Mouse (Mus musculus): ENCODE measurements around the gene Tmx2. TPM values are rescaled to one million over a fixed set of nuclear protein-coding genes. Genes with fewer than 3 reads are reported as not detected.

The Tmx2 gene
- polyA plus RNA-seq, 1 experiment from 2014 or later = 161 TPM

DNA sequence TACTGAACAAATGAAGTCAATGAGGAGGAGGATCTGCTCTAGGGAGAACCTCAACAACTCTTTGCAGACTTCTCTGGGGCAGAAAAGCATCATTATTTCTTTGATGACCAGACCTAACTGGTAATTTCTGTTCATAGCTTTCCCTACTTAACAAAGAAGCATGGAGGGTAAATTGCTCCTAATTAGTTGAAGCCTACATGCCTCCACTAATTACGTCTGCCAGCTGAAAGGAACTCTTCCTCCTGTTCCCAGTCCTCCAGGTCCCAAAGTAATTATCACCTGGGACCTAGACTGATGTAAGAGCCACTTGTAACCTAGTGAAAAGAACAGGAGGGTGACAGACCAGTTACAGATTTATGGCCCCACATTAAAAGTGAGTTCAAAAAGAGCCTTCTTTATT is 28.6 kb upstream of the Tmx2 start:
- Histone ChIP-seq H3K27ac (replicated peaks in 1 of 2; ENCODE audit: control insufficient read depth in 1 of 2, insufficient read depth in 1 of 2, low read depth in 2 of 2, low read length in 2 of 2) (no peak overlapping the region), H3K9ac (ENCODE audit: low read length) (no peak overlapping the region), H3K4me1 (ENCODE audit: control insufficient read depth in 2 of 2, insufficient read depth in 2 of 2, low read length in 2 of 2) (no peaks in the 10 kb centered on the region), H3K4me2 (ENCODE audit: low read length) (no peak overlapping the region), H3K36me3 (ENCODE audit: control insufficient read depth, insufficient read depth, low read length) (peaks cover 88% of the 10 kb centered on the region), H3K4me3 (ENCODE audit: control insufficient read depth in 1 of 2, insufficient read depth in 1 of 2, low read depth in 1 of 2, low read length in 2 of 2) (no peak overlapping the region), H3K9me3 (ENCODE audit: control insufficient read depth, low read length) (no peaks in the 10 kb centered on the region), H3K27me3 (ENCODE audit: control insufficient read depth, insufficient read depth, low read length) (no peaks in the 10 kb centered on the region)
- WGBS = 73% methylated on average over 1 of the region's 1 CpGs
- no peak for ATAC-seq (ENCODE audit: insufficient number of reproducible peaks, insufficient read depth, low FRiP score, low read depth)

DNA sequence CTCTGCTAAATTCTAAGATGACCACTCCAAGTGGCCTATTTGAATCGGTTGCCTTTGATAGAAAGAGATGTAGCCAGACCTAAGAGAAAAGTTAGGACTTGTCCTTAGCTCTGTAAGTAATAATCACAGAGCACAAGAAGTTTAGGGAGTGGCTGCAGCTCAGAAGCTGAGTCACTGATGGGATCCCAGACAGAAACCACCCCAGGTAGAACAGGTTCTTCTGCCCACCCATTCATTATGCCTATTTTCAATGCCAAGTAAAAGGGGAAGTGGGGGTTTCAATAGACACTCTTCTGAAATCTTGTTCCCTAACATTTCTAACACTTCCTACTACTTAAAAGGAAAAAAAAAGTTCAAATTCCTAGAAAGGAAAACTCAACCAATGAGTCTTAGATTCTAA is 26.4 kb upstream of the Tmx2 start:
- Histone ChIP-seq H3K27me3 (ENCODE audit: control insufficient read depth, insufficient read depth, low read length) (no peaks in the 10 kb centered on the region), H3K27ac (replicated peaks in 1 of 2; ENCODE audit: control insufficient read depth in 1 of 2, insufficient read depth in 1 of 2, low read depth in 2 of 2, low read length in 2 of 2) (no peak overlapping the region), H3K4me2 (ENCODE audit: low read length) (no peak overlapping the region), H3K9me3 (ENCODE audit: control insufficient read depth, low read length) (no peaks in the 10 kb centered on the region), H3K4me3 (ENCODE audit: control insufficient read depth in 1 of 2, insufficient read depth in 1 of 2, low read depth in 1 of 2, low read length in 2 of 2) (no peak overlapping the region), H3K36me3 (ENCODE audit: control insufficient read depth, insufficient read depth, low read length) (peaks cover 93% of the 10 kb centered on the region), H3K9ac (ENCODE audit: low read length) (no peak overlapping the region), H3K4me1 (ENCODE audit: control insufficient read depth in 2 of 2, insufficient read depth in 2 of 2, low read length in 2 of 2) (no peaks in the 10 kb centered on the region)
- WGBS = 88% methylated on average over 1 of the region's 1 CpGs
- ATAC-seq (ENCODE audit: insufficient number of reproducible peaks, insufficient read depth, low FRiP score, low read depth) = no peak

DNA sequence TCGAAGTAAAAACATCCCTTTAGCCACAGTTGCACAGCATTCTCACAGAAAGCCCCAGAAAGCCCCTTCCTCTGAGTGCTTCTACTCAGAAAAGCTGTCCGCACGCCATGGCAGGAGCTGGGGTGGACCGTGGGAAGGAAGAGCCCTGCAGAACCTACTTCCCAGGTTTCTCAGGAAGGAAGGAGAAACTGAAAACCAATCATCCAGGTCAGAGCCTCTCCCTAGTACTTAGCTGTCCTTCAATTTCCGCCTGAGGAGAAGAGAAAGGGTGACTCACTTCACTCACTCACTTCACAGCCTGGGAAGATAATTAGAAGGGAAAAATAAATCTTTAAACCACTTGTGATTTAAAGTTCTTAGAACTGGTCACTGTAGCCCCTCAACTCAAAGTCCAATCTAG is 25.4 kb upstream of the Tmx2 start:
- H3K4me2 ChIP-seq (ENCODE audit: low read length) = no peak overlapping the region
- no peak overlapping the region for H3K4me3 ChIP-seq (ENCODE audit: control insufficient read depth in 1 of 2, insufficient read depth in 1 of 2, low read depth in 1 of 2, low read length in 2 of 2)
- 79% methylated on average over 5 of the region's 5 CpGs for WGBS
- H3K9ac ChIP-seq (ENCODE audit: low read length) = no peak overlapping the region
- no peaks in the 10 kb centered on the region for H3K27me3 ChIP-seq (ENCODE audit: control insufficient read depth, insufficient read depth, low read length)
- no peaks in the 10 kb centered on the region for H3K9me3 ChIP-seq (ENCODE audit: control insufficient read depth, low read length)
- no peak overlapping the region for H3K27ac ChIP-seq (replicated peaks in 1 of 2; ENCODE audit: control insufficient read depth in 1 of 2, insufficient read depth in 1 of 2, low read depth in 2 of 2, low read length in 2 of 2)
- H3K36me3 ChIP-seq (ENCODE audit: control insufficient read depth, insufficient read depth, low read length) = peaks cover 88% of the 10 kb centered on the region
- H3K4me1 ChIP-seq (ENCODE audit: control insufficient read depth in 2 of 2, insufficient read depth in 2 of 2, low read length in 2 of 2) = no peaks in the 10 kb centered on the region
- no peak for ATAC-seq (ENCODE audit: insufficient number of reproducible peaks, insufficient read depth, low FRiP score, low read depth)

DNA sequence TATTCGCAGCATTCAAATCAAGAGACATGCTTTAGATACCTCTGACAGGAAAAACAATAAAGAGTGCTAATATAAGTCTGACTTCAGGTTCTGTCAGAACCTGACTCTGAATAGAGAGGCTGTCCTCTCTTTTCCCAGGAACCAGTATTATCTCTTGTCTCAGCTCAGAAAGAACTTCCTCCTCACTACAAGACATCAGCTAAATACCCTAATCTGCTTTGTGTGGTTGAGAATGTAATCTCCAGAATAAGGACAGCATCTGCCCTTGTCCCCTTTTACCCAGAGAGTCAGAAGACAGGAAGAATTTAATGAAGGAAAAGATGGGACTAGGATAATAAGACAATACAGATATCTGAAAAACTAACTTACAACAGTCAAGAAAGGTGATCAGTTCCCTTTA is 24.6 kb upstream of the Tmx2 start:
- no peak overlapping the region for H3K27ac ChIP-seq (replicated peaks in 1 of 2; ENCODE audit: control insufficient read depth in 1 of 2, insufficient read depth in 1 of 2, low read depth in 2 of 2, low read length in 2 of 2)
- no peak for ATAC-seq (ENCODE audit: insufficient number of reproducible peaks, insufficient read depth, low FRiP score, low read depth)
- no peaks in the 10 kb centered on the region for H3K9me3 ChIP-seq (ENCODE audit: control insufficient read depth, low read length)
- H3K4me3 ChIP-seq (ENCODE audit: control insufficient read depth in 1 of 2, insufficient read depth in 1 of 2, low read depth in 1 of 2, low read length in 2 of 2) = no peak overlapping the region
- H3K27me3 ChIP-seq (ENCODE audit: control insufficient read depth, insufficient read depth, low read length) = no peaks in the 10 kb centered on the region
- peaks cover 85% of the 10 kb centered on the region for H3K36me3 ChIP-seq (ENCODE audit: control insufficient read depth, insufficient read depth, low read length)
- no peaks in the 10 kb centered on the region for H3K4me1 ChIP-seq (ENCODE audit: control insufficient read depth in 2 of 2, insufficient read depth in 2 of 2, low read length in 2 of 2)
- 79% methylated on average over 1 of the region's 1 CpGs for WGBS
- H3K9ac ChIP-seq (ENCODE audit: low read length) = no peak overlapping the region
- H3K4me2 ChIP-seq (ENCODE audit: low read length) = no peak overlapping the region

DNA sequence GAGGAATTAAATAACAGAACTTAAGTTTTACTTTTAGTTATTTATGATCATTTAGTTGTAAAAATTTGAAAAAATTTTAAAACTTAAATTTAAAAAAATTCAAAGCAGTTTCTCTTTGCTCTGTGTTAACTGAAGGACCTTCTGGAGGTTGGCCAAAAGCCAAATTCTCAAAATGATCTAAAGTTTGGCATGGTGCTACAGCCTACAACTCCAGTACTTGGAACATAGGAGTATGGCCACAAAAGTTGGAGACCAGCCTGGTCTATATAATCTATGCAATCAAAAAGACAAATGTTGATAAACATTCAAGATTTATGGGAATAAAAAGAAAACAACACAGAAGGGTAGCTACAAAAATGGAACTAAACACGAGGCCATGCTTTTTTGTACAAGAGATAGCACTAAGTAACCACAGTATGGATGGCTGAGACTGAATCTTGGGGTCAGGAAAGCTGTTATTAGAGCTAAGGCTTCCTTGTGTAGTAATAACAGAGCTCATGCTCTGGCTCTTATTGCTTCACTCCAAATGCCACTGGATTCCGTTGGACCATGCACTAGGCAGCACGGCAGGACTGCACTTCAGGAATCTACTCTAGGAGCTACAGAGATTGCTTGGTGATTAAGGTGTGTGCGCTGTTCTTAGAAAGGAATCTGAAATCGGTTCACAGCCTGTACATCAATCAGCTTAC is 16.2 kb upstream of the Tmx2 start:
- Histone ChIP-seq H3K27ac (replicated peaks in 1 of 2; ENCODE audit: control insufficient read depth in 1 of 2, insufficient read depth in 1 of 2, low read depth in 2 of 2, low read length in 2 of 2) (no peak overlapping the region), H3K4me2 (ENCODE audit: low read length) (no peak overlapping the region), H3K27me3 (ENCODE audit: control insufficient read depth, insufficient read depth, low read length) (no peaks in the 10 kb centered on the region), H3K36me3 (ENCODE audit: control insufficient read depth, insufficient read depth, low read length) (peaks cover 84% of the 10 kb centered on the region), H3K9me3 (ENCODE audit: control insufficient read depth, low read length) (no peaks in the 10 kb centered on the region), H3K4me3 (ENCODE audit: control insufficient read depth in 1 of 2, insufficient read depth in 1 of 2, low read depth in 1 of 2, low read length in 2 of 2) (no peak overlapping the region), H3K9ac (ENCODE audit: low read length) (no peak overlapping the region), H3K4me1 (ENCODE audit: control insufficient read depth in 2 of 2, insufficient read depth in 2 of 2, low read length in 2 of 2) (no peaks in the 10 kb centered on the region)
- 87% methylated on average over 5 of the region's 5 CpGs for WGBS
- no peak for ATAC-seq (ENCODE audit: insufficient number of reproducible peaks, insufficient read depth, low FRiP score, low read depth)

DNA sequence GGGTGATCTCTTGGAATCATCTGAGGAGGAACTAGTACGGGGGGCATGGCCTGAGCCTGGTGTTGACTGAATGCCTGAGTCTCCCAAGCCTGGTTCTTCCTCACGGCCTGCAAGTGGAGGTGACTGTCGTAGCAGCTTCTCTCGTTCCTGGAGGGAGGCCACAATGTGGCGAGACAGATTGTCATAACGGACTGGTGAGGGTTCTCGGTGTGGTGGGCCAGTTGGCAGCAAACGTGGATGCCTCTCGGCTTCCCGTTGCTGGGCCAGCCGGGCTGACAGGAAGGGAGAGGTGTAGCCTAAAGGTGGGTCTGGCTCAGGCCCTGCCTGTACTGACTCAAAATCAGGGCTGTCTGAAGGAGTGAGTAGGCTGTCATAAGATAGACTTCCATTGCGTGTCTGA is 11.1 kb upstream of the Tmx2 start:
- no peak overlapping the region for H3K27ac ChIP-seq (replicated peaks in 1 of 2; ENCODE audit: control insufficient read depth in 1 of 2, insufficient read depth in 1 of 2, low read depth in 2 of 2, low read length in 2 of 2)

DNA sequence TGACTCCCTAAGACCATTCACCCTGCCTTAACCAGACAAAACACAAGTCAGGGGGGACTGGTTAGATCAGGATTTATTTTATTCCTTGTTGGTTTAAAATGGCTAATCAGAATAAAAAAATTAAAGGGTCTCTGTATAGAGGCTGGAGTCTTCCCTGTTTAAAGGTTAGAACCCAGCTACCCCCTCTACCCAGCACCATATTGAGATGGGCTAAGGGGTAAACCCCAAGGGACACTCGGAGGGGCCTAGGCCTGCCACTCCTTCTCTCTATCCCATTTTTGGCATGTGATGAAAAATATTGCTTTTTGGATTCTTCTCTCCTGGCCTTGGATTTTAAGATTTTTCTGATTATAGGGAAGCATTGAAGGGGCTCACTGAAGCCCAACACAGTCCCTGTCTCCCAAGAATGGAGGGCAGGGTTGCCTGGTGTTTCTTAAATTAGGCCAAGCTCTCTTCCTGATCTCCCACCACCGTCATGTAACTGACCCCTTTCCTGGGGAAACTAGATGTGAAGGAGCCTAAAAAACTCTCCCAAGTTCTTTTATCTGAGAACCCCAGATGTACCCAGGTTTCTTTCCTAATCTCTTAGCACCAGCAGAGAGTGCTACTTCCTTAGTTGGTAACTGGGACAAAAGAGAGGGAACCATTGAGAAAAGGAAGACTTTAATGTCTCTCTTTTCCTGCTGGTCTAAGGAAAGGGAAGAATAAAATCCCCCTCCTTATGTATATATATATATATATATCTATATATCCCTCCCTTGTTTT is 9.3 kb upstream of the Tmx2 start:
- Histone ChIP-seq H3K27me3 (ENCODE audit: control insufficient read depth, insufficient read depth, low read length) (no peaks in the 10 kb centered on the region), H3K4me3 (ENCODE audit: control insufficient read depth in 1 of 2, insufficient read depth in 1 of 2, low read depth in 1 of 2, low read length in 2 of 2) (no peak overlapping the region), H3K4me2 (ENCODE audit: low read length) (no peak overlapping the region), H3K9me3 (ENCODE audit: control insufficient read depth, low read length) (0 out of 2 replicates have a peak, but pooled peaks cover 3% of the 10 kb centered on the region), H3K4me1 (ENCODE audit: control insufficient read depth in 2 of 2, insufficient read depth in 2 of 2, low read length in 2 of 2) (no peaks in the 10 kb centered on the region), H3K27ac (replicated peaks in 1 of 2; ENCODE audit: control insufficient read depth in 1 of 2, insufficient read depth in 1 of 2, low read depth in 2 of 2, low read length in 2 of 2) (no peak overlapping the region), H3K9ac (ENCODE audit: low read length) (no peak overlapping the region), H3K36me3 (ENCODE audit: control insufficient read depth, insufficient read depth, low read length) (peaks cover 84% of the 10 kb centered on the region)
- WGBS = 56% methylated on average over 2 of the region's 2 CpGs
- no peak for ATAC-seq (ENCODE audit: insufficient number of reproducible peaks, insufficient read depth, low FRiP score, low read depth)

More for the DNA sequence above, 11.1 kb upstream of the Tmx2 start:
- H3K36me3 ChIP-seq (ENCODE audit: control insufficient read depth, insufficient read depth, low read length) = peaks cover 96% of the 10 kb centered on the region
- no peaks in the 10 kb centered on the region for H3K27me3 ChIP-seq (ENCODE audit: control insufficient read depth, insufficient read depth, low read length)
- no peaks in the 10 kb centered on the region for H3K4me1 ChIP-seq (ENCODE audit: control insufficient read depth in 2 of 2, insufficient read depth in 2 of 2, low read length in 2 of 2)
- no peak overlapping the region for H3K9ac ChIP-seq (ENCODE audit: low read length)
- H3K9me3 ChIP-seq (ENCODE audit: control insufficient read depth, low read length) = no peaks in the 10 kb centered on the region
- H3K4me3 ChIP-seq (ENCODE audit: control insufficient read depth in 1 of 2, insufficient read depth in 1 of 2, low read depth in 1 of 2, low read length in 2 of 2) = no peak overlapping the region
- no peak for ATAC-seq (ENCODE audit: insufficient number of reproducible peaks, insufficient read depth, low FRiP score, low read depth)
- 86% methylated on average over 12 of the region's 12 CpGs for WGBS
- H3K4me2 ChIP-seq (ENCODE audit: low read length) = no peak overlapping the region

Data from heart, embryonic 14.5 days (tissue).